Mouse (Mus musculus) forebrain, embryonic 13.5 days (tissue): ENCODE measurements around the gene BB287469. TPM values are rescaled to one million over a fixed set of nuclear protein-coding genes. Genes with fewer than 3 reads are reported as not detected.

Experiments used
- polyA plus RNA-seq: library from polyadenylated mRNA; unstranded; fragments of >200 nt; fragmentation: Nextera tagmentation; extraction: Ambion mirVana; gene quantifications from 2 replicates; pipeline ENCODE4 v1.2.1, GENCODE M21; 2015

Gene BB287469
- polyA plus RNA-seq, 1 experiment from 2014 or later = not detected

Other genes starting within 250 kb of the BB287469 start
- gene Oog1, start 213.9 kb upstream of the BB287469 start, polyA plus RNA-seq = not detected in 2 replicates
- gene Gm4027, start 197.7 kb upstream of the BB287469 start, polyA plus RNA-seq = not detected in 2 replicates
- not detected in 2 replicates for gene Gm16381, start 172.0 kb upstream of the BB287469 start, polyA plus RNA-seq
- gene Gm21319, start 40.8 kb upstream of the BB287469 start, polyA plus RNA-seq = not detected in 2 replicates
- not detected in 2 replicates for gene Gm21936, start 21.1 kb upstream of the BB287469 start, polyA plus RNA-seq
- gene Gm2001, start 25.8 kb downstream of the BB287469 start, polyA plus RNA-seq = not detected in 2 replicates
- not detected in 2 replicates for gene Gm2016, start 57.5 kb downstream of the BB287469 start, polyA plus RNA-seq
- not detected in 2 replicates for gene Gm2022, start 78.8 kb downstream of the BB287469 start, polyA plus RNA-seq
- gene Gm2035, start 103.3 kb downstream of the BB287469 start, polyA plus RNA-seq = not detected in 2 replicates
- gene Gm2042, start 137.5 kb downstream of the BB287469 start, polyA plus RNA-seq = not detected in 2 replicates
- gene Gm2075, start 195.3 kb downstream of the BB287469 start, polyA plus RNA-seq = not detected in 2 replicates
- not detected in 2 replicates for gene Gm6803, start 202.2 kb downstream of the BB287469 start, polyA plus RNA-seq
- gene Gm2056, start 210.4 kb downstream of the BB287469 start, polyA plus RNA-seq = not detected in 2 replicates